Mouse (Mus musculus) thymus, postnatal 25 days (tissue): ENCODE measurements at regions not wholly inside any gene's neighbourhood (a gene's known extent, or its start where the extent isn't known, plus 50 kb on each side); places are given as distances from the start of the nearest gene placed in this dataset.

Source experiments
- DNase-seq: peaks from one replicate; pipeline ENCODE4 v3.0.0; 2022

DNA sequence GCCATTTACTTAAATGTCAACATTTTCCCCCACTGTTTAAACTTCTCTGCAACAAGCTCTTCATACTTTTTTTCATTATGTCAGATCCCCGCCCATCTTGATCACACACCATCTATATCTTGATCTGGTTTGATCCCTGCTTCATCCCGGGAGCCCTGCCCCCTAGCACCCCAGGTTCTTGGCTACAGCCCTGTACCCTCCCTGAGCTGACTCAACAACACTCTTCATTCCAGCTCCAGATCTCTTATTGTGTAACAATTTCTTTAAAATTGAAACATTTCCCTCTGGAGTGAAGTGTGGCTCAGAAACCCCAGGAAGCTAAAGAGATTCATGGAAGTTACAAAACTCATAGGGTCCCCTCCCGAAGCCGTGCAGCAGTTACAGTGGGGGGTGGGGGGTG, 126.2 kb upstream of the Mast4 start:
- no peak for DNase-seq

DNA sequence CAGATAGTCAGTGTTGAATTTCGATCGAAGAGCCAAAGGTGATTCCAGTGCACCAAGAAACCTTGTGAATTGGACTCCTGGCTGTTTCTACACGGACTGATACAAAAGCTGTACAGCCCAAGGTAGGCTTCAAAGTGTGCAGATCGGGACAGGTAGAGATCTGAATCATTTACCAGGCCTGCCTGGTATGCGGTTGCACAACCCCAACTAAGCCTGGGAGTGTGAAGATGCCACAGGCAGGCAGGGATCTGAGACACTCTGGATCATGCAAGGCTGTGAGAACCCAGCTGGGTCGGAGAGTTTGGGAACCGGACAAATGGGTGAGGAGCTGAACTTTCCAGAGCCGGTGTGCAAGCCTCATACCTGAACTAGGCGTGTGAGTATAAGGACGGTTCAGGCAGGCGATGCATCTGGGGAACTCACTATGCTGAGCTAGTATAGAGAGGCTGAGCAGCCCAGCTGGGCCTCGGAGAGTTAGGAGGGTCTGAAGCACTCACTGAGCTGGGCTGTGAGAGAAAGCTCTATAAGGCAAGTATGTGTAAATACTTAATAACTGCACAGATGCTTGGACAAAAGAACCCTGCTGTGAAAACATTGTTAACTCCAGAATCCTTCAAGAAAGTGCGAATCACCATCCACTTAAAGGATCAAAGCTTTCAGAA, 125.3 kb upstream of the Mast4 start:
- no peak for DNase-seq

DNA sequence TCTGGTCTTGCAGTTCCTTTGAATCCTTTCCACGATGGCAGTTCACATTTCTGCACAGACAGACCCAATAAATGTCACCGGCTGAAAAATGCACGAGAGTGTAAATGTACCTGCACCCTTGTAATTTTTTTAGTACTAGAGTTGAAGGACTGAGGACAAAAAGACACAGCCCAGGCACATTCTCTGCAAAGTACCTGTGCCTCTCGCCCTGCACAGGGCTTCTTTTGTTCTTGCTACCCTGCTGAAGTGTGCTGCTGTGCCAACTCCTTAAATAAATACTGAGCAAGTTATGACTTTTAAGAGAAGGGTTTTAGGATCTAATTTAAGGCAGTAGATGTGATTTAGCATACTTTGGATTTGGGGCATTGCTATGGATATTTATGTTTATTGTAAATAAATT, 118.5 kb upstream of the Mast4 start:
- DNase-seq, result no peak

DNA sequence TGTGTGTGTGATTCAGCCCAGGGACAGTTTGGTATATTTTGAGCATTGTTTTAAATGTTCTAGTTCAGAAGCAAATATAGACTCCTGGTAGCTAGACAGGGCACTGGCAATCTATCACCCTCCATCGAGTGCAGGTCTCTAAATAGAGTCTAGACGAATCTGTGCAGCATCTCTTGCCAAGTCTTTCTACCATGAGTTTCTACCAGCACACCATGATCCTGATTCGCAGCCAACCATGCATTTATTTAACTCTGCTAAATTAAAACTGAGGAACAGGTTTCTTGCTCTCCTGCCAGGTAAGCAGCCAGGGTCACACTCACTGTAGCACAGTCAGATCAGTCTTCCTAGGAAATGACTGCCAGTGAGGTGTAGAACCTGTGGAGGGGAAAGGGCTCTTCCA, 96.3 kb upstream of the Mast4 start:
- no peak for DNase-seq

DNA sequence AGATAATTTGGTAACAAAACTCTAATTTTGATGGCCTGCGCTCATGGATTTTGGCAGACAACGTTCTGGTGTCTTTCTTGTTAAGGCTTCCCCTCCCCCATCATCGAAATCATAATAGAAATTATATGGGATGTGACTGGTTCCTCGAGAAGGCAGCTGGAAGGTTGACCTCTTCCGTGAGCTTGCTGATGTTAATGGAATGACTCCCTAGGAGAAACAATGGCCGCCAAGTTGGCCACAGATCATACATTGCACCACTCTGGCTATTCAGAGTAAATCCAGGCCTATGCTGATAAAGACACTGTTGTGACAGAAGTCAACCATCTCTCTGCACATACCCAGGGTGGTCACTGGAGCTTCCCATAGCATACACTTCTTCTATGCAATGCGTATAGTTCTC, 89.7 kb upstream of the Mast4 start:
- DNase-seq, result no peak

DNA sequence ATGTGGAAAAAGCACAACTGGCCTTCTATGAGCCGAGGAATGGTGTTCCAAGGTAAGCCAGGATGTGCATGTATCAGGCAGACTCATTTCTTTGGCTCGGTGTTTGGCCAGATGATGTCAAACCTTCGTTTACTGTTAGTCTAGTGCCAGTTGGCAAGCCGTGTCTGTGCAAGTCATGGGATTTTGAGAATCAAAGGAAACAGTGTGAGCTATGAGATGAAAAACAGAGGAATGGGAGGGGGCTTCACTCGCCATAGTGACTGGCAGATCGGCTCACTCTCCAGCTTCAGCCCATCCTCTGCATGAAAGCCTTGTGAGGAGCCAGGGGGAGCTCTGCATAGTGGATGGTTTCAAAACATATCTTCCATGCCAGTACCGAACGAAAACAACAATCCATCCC, 89.1 kb upstream of the Mast4 start:
- DNase-seq, result no peak

DNA sequence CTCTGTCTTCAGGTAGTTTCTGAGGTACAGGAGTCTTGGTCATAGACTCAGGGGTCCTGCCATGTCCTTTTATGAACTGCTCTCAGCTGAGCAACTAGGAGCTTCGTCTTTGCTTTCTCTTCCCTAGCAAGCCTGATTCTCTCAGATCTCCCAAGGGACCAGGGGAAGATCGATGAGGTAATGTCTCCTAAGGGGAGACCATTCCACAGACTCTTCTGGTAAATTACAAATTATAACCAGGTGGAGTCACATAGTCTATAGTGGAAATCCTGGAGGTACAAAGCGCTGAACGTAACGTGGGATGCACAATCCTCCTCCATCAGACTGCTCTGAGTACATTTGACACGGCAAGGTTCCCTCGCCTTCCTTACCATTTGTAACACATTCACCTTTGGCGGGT, 88.7 kb upstream of the Mast4 start:
- no peak for DNase-seq

DNA sequence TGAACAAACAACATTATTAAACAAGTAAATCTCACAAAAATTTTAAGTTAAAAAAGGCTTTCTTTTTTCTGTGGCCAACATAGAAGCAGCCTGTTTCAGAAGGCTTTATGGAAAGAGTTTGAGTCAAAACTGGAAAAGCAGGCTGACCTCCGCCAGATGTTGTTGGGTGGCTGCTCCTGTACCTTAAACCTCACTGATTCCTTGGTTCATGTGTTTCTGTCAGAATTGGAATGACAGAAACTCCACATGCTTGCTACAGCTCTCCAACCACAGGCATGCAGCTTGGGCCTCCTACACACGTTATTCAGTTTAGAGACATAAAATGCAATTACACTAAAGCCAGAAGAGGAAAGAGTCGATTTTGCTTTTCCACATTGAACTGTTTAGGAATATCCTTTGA, 84.8 kb upstream of the Mast4 start:
- DNase-seq, result no peak

DNA sequence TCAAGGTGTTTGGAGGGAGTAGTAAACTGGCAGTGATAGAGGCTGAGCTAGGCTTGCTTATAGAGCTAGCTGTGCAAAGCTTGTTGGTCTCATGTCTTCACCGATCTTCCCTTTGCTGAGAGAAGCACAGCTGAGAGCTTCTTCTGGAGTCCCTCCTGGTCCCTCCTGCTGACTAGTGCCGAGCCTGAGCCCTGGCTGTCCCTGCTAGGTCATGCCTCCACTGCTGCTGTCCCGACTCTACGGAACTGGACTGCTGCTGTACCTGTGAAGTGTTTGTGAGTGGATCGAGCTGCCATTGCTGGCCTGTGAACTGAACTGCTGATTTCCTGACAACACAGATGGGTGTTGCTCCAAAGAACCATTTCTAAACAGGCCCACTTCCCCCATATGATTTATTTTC, 83.0 kb upstream of the Mast4 start:
- DNase-seq, result no peak

DNA sequence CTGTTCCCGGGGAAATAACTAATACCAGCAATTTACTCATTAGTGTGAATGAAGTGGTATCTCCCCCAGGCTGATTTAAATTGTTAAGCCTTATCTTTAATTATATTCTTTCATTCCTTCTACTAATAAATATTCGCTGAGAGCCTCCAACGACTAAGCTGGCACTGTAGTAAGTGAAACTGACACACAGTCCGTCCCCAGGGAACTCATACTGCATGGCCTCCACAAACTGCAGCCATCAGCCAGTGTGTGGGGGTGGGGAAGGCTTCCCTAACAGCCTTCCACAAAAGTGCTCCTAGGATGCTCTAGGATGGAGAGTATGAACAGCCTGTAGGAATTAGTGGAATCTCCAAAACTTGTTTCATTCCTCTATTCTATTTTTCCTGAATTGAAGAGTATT, 81.0 kb upstream of the Mast4 start:
- no peak for DNase-seq

DNA sequence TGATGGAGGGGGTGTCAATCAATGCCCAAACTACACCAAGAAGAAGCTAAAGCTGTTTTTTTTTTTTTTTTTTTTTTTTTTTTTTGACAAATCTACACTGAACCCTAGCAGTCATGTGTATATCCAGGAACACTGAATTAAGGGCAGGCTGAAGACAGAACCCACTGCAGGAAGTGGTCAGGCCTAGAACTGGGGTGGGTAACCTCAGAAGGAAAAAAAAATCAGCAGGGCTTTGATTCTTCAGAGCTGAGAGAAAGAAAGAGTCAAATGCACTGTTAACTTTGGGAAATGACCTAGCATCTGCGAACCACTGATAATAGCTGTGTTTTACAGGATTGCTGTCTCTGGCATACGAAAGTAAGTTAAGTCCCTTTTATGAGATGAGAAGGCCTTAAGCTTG, 78.3 kb upstream of the Mast4 start:
- DNase-seq, result peak; percentile 8

DNA sequence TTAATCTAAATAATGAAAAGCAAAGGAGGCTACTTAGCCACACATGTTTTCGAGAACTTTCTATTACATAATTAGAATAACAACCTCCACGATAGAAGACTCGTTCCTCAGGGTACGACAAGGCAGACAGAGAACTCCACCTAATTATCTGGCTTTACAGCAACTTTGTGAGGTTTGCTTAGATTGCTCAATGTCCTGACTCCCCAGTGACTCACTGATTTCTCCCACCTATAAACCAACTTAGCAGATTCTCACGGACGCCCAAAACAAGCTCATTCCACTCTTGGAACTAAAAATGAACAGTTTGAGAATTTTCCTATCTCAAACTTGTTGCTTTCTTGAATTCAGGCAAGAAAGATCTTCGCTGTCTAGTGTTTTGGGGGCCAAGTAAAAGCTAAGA, 75.0 kb upstream of the Mast4 start:
- no peak for DNase-seq

DNA sequence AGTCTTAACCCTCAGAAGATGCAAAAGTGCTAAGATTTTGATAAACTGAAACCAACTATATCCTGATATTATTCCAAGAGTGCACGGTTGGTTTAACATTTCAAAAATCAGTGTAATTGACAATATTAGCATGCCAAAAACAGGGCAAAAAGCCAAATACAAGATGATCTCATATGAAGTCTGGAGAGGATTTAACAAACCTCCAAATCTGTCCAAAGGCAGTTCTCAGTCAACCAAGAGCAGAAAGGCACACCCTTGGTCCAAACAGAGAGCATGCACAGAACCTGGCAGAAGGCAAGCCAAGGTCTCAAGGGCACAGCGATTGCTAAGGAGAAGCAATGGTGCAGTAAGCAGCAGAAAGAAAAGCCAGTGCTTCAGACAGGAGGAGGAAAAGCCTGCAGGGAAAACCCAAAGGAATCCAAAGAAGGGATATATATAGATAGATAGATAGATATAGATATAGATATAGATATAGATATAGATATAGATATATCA, 62.3 kb upstream of the Mast4 start:
- DNase-seq, result no peak

DNA sequence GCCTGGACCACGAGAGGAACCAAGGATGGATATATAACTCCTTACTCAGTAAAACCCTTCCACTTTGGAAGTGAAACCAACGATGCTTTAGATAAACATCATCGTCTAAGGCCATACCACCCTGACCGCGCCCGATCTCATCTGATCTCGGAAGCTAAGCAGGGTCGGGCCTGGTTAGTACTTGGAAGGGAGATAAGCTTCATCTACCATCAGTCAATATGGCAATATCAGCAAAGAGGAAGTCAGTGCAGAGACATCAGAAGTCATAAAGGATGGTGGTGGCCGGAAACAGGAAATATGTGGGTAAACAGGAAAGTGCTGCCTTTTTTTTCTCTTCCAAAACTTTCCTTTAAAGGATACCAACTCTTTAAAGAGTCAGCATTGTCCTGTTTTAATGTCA, 61.8 kb upstream of the Mast4 start:
- no peak for DNase-seq

DNA sequence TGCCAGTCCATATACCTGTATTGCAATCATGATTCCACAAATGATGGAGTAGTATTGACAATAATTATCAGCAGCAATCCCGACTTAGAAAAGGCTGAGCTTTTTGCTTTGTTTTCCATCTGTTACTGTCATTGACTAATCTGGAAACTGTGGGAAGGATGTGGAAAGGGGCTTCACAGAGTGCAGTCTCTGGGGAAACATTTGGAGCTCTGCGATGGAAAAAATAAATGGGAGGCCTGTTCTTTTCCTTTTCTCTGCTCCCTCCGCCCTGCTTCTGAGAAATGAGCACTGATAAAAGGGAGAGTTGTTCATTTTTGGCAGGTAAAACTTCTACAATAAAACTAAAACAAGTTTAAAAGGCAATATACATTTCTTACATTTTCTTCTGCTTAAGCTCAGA, 58.3 kb upstream of the Mast4 start:
- no peak for DNase-seq

DNA sequence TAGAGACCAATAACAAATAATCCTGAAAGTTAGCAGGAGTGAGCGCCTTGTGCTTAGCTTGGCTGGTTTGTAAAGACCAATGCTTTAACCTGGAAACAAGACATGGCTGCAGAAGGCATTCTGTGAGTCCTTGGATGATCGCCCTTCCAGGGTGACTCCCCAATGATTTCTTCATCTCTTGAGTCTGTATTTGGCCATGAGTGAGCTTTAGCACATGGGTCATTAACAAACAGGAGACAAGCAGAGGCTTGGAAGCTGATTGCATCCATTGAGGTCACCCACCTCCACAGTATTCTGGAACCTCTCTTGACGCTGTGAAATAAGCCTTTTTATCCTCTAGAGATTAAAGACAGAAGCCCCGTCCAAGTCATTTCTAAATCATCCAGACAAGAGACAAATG, 57.1 kb upstream of the Mast4 start:
- DNase-seq, result no peak

DNA sequence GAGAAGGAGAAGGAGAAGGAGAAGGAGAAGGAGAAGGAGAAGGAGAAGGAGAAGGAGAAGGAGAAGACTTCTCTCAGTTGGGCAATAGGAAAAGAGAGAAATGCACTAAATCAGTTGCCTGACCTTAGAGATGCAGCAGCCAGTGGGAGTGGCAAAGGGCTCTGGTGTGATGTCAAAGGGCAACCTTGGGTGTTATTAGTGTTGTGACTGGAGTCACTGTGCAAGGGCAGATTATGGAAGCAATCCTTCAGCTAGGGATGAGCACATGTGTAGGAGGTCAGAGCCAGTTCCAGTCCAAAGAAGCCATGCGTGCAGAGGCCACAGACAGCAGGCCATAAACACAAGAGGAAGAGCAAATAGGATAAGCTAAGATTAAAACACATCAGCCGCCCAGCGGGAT, 56.7 kb upstream of the Mast4 start:
- DNase-seq, result no peak

DNA sequence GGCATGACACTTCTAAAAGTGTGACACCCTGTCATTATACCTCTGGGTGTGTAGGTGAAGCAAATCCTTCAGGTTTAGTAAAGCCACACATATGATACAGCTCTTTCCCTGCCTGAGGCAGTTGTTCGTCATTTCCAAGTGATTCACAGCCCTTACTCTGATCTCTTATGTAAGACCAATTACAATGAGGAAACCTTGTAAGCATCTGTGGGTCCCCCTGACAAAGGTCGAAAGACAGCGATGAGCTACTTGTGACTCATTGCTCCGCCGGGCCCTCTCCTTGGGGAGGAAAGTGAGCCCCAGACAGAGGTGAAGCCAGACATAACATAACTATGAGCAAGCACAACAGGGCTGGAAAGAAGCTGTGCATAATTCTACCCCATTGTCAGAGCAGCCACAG, 52.7 kb upstream of the Mast4 start:
- DNase-seq, result no peak
